Mouse (Mus musculus): ENCODE measurements around the gene St6galnac3. TPM values are rescaled to one million over a fixed set of nuclear protein-coding genes. Genes with fewer than 3 reads are reported as not detected.

St6galnac3 gene
- total and polyA plus RNA-seq, 2 experiments from 2014 or later = 6.9 to 11.9 TPM

GRCm38 (mm10) chr3:153287564-153287963 lies 437.4 kb downstream of the St6galnac3 start:
- H3K9ac ChIP-seq (replicated peaks; ENCODE audit: low read length, poor library complexity, severe bottlenecking) = no peak overlapping the region
- 93% methylated on average over 4 of the region's 4 CpGs for WGBS

GRCm38 (mm10) chr3:153287081-153287480 lies 437.9 kb downstream of the St6galnac3 start:
- Histone ChIP-seq H3K36me3 (ENCODE audit: insufficient read depth, low read length) (no peaks in the 10 kb centered on the region), H3K27ac (ENCODE audit: low read depth, low read length) (no peak overlapping the region), H3K4me2 (ENCODE audit: low read depth, low read length, poor library complexity, severe bottlenecking) (no peak overlapping the region), H3K27me3 (ENCODE audit: insufficient read depth, low read length) (no peaks in the 10 kb centered on the region), H3K4me3 (ENCODE audit: low read depth, low read length) (no peak overlapping the region), H3K9me3 (ENCODE audit: low read length) (no peaks in the 10 kb centered on the region), H3K4me1 (ENCODE audit: insufficient read depth, low read length) (no peaks in the 10 kb centered on the region), H3K9ac (replicated peaks; ENCODE audit: low read length, poor library complexity, severe bottlenecking) (no peak overlapping the region)
- WGBS = 70% methylated on average over 6 of the region's 6 CpGs
- DNase-seq (ENCODE audit: low spot score) = no peak
- ATAC-seq (ENCODE audit: low FRiP score) = no peak
- no peak for TF ChIP-seq CTCF (IDR thresholded peaks at IDR 0.05)

More at GRCm38 (mm10) chr3:153287564-153287963, 437.4 kb downstream of the St6galnac3 start:
- Histone ChIP-seq H3K9me3 (ENCODE audit: low read length) (no peaks in the 10 kb centered on the region), H3K4me1 (ENCODE audit: insufficient read depth, low read length) (no peaks in the 10 kb centered on the region), H3K4me2 (ENCODE audit: low read depth, low read length, poor library complexity, severe bottlenecking) (no peak overlapping the region), H3K4me3 (ENCODE audit: low read depth, low read length) (no peak overlapping the region), H3K27ac (ENCODE audit: low read depth, low read length) (no peak overlapping the region), H3K27me3 (ENCODE audit: insufficient read depth, low read length) (no peaks in the 10 kb centered on the region), H3K36me3 (ENCODE audit: insufficient read depth, low read length) (no peaks in the 10 kb centered on the region)
- DNase-seq (ENCODE audit: low spot score) = no peak
- no peak for ATAC-seq (ENCODE audit: low FRiP score)
- no peak for TF ChIP-seq CTCF (IDR thresholded peaks at IDR 0.05)

- H3K4me1 ChIP-seq (ENCODE audit: insufficient read depth, low read length) = no peaks in the 10 kb centered on the region
- H3K27ac ChIP-seq (ENCODE audit: low read depth, low read length) = no peak overlapping the region
- H3K4me2 ChIP-seq (ENCODE audit: low read depth, low read length, poor library complexity, severe bottlenecking) = no peak overlapping the region
- no peak for TF ChIP-seq CTCF (IDR thresholded peaks at IDR 0.05)
- 41% methylated on average over 16 of the region's 16 CpGs for WGBS
- peak; percentile 39 for DNase-seq (ENCODE audit: low spot score)
- peak; percentile 56; the same call in 1 of the 2 replicates for ATAC-seq (ENCODE audit: low FRiP score)
- H3K27me3 ChIP-seq (ENCODE audit: insufficient read depth, low read length) = no peaks in the 10 kb centered on the region
- H3K9me3 ChIP-seq (ENCODE audit: low read length) = no peaks in the 10 kb centered on the region
- no peak overlapping the region for H3K4me3 ChIP-seq (ENCODE audit: low read depth, low read length)
- no peak overlapping the region for H3K9ac ChIP-seq (replicated peaks; ENCODE audit: low read length, poor library complexity, severe bottlenecking)
- no peaks in the 10 kb centered on the region for H3K36me3 ChIP-seq (ENCODE audit: insufficient read depth, low read length)
Observed at GRCm38 (mm10) chr3:153282123-153282765, 442.7 kb downstream of the St6galnac3 start.

- WGBS = 76% methylated on average over 5 of the region's 5 CpGs
Observed at GRCm38 (mm10) chr3:153278249-153278648, 446.7 kb downstream of the St6galnac3 start.

GRCm38 (mm10) chr3:153277389-153277999 lies 447.5 kb downstream of the St6galnac3 start:
- H3K36me3 ChIP-seq (ENCODE audit: insufficient read depth, low read length) = no peaks in the 10 kb centered on the region
- ATAC-seq (ENCODE audit: low FRiP score) = peak; percentile 74; the same call in 1 of the 2 replicates
- TF ChIP-seq CTCF (IDR thresholded peaks at IDR 0.05) = no peak

More at GRCm38 (mm10) chr3:153278249-153278648, 446.7 kb downstream of the St6galnac3 start:
- DNase-seq (ENCODE audit: low spot score) (no peak), ATAC-seq (ENCODE audit: low FRiP score) (no peak)
- no peak overlapping the region for H3K4me3 ChIP-seq (ENCODE audit: low read depth, low read length)
- no peaks in the 10 kb centered on the region for H3K36me3 ChIP-seq (ENCODE audit: insufficient read depth, low read length)
- TF ChIP-seq CTCF (IDR thresholded peaks at IDR 0.05) = no peak
- H3K9me3 ChIP-seq (ENCODE audit: low read length) = 0 out of 2 replicates have a peak, but pooled peaks cover 3% of the 10 kb centered on the region
- H3K4me1 ChIP-seq (ENCODE audit: insufficient read depth, low read length) = no peaks in the 10 kb centered on the region
- no peaks in the 10 kb centered on the region for H3K27me3 ChIP-seq (ENCODE audit: insufficient read depth, low read length)
- no peak overlapping the region for H3K4me2 ChIP-seq (ENCODE audit: low read depth, low read length, poor library complexity, severe bottlenecking)
- no peak overlapping the region for H3K9ac ChIP-seq (replicated peaks; ENCODE audit: low read length, poor library complexity, severe bottlenecking)
- 0 out of 2 replicates have a peak overlapping the region, but pooled peaks have one; percentile 48 for H3K27ac ChIP-seq (ENCODE audit: low read depth, low read length)

More at GRCm38 (mm10) chr3:153277389-153277999, 447.5 kb downstream of the St6galnac3 start:
- H3K27me3 ChIP-seq (ENCODE audit: insufficient read depth, low read length) = no peaks in the 10 kb centered on the region
- H3K27ac ChIP-seq (ENCODE audit: low read depth, low read length) = peak overlapping the region; percentile 48
- no peak overlapping the region for H3K4me3 ChIP-seq (ENCODE audit: low read depth, low read length)
- H3K9ac ChIP-seq (replicated peaks; ENCODE audit: low read length, poor library complexity, severe bottlenecking) = peak overlapping the region; percentile 37; the same call in 1 of the 2 replicates
- peak overlapping the region; percentile 15; the same call in 1 of the 2 replicates for H3K4me2 ChIP-seq (ENCODE audit: low read depth, low read length, poor library complexity, severe bottlenecking)
- H3K9me3 ChIP-seq (ENCODE audit: low read length) = 0 out of 2 replicates have a peak, but pooled peaks cover 3% of the 10 kb centered on the region
- 10% methylated on average over 16 of the region's 16 CpGs for WGBS
- peak; percentile 58 for DNase-seq (ENCODE audit: low spot score)
- no peaks in the 10 kb centered on the region for H3K4me1 ChIP-seq (ENCODE audit: insufficient read depth, low read length)

Data from midbrain, postnatal 0 days (tissue).